Mouse (Mus musculus) fibroblast of lung, adult 2 months (primary cell): ENCODE results near the gene Rab3b.
"Not testable (repeated sequence)": the region's sequence is repeated elsewhere in the genome, so short reads cannot be mapped to it uniquely, and the experiment has no call there.

ENCODE experiments used
- DNase-seq: peaks from one replicate; pipeline ENCODE4 v3.0.0-alpha.2; 2011; ENCODE audit warnings: low read depth

Rab3b gene

GRCm38 (mm10) chr4:108890876-108891275 is 12.0 kb downstream of the Rab3b start:
- no peak for DNase-seq

GRCm38 (mm10) chr4:108900421-108900820 is 21.6 kb downstream of the Rab3b start:
- DNase-seq, result no peak

- no peak for DNase-seq
Measured at GRCm38 (mm10) chr4:108902886-108903285, 24.0 kb downstream of the Rab3b start.

GRCm38 (mm10) chr4:108903346-108903745 is 24.5 kb downstream of the Rab3b start:
- DNase-seq, result no peak

GRCm38 (mm10) chr4:108904076-108904475 is 25.2 kb downstream of the Rab3b start:
- no peak for DNase-seq

GRCm38 (mm10) chr4:108904790-108905189 is 25.9 kb downstream of the Rab3b start:
- DNase-seq, result no peak

GRCm38 (mm10) chr4:108905859-108906258 is 27.0 kb downstream of the Rab3b start:
- peak; percentile 5 for DNase-seq

- DNase-seq, result no peak
Measured at GRCm38 (mm10) chr4:108907475-108907874, 28.6 kb downstream of the Rab3b start.

- DNase-seq, result no peak
Measured at GRCm38 (mm10) chr4:108909872-108910425, 31.1 kb downstream of the Rab3b start.

GRCm38 (mm10) chr4:108911866-108912265 is 33.0 kb downstream of the Rab3b start:
- DNase-seq, result no peak

- DNase-seq, result no peak
Measured at GRCm38 (mm10) chr4:108913180-108913579, 34.3 kb downstream of the Rab3b start.

GRCm38 (mm10) chr4:108914391-108914790 is 35.5 kb downstream of the Rab3b start:
- no peak for DNase-seq

GRCm38 (mm10) chr4:108915101-108915500 is 36.2 kb downstream of the Rab3b start:
- peak; percentile 19 for DNase-seq

GRCm38 (mm10) chr4:108917654-108918053 is 38.8 kb downstream of the Rab3b start:
- DNase-seq, result no peak

GRCm38 (mm10) chr4:108927945-108928344 is 49.1 kb downstream of the Rab3b start:
- not testable (repeated sequence) for DNase-seq

GRCm38 (mm10) chr4:108933163-108933562 is 54.3 kb downstream of the Rab3b start:
- DNase-seq, result no peak

- no peak for DNase-seq
Measured at GRCm38 (mm10) chr4:108934856-108935255, 56.0 kb downstream of the Rab3b start.

GRCm38 (mm10) chr4:108937848-108938771 is 59.2 kb downstream of the Rab3b start:
- DNase-seq, result no peak

GRCm38 (mm10) chr4:108940681-108941473 is 62.0 kb downstream of the Rab3b start:
- DNase-seq, result no peak

- DNase-seq, result no peak
Measured at GRCm38 (mm10) chr4:108942171-108942570, 63.3 kb downstream of the Rab3b start.

GRCm38 (mm10) chr4:108942986-108943720 is 64.3 kb downstream of the Rab3b start:
- DNase-seq, result no peak

GRCm38 (mm10) chr4:108949168-108949567 is 70.3 kb downstream of the Rab3b start:
- DNase-seq, result no peak
